Mouse (Mus musculus): ENCODE data around the gene Otud4.
"Not testable (repeated sequence)": the region's sequence is repeated elsewhere in the genome, so short reads cannot be mapped to it uniquely, and the experiment has no call there.

Gene Otud4

GRCm38 (mm10) chr8:79638707-79639549, 490 bp upstream of the Otud4 start:
- DNase-seq: peak; percentile 96 to 99

DNA sequence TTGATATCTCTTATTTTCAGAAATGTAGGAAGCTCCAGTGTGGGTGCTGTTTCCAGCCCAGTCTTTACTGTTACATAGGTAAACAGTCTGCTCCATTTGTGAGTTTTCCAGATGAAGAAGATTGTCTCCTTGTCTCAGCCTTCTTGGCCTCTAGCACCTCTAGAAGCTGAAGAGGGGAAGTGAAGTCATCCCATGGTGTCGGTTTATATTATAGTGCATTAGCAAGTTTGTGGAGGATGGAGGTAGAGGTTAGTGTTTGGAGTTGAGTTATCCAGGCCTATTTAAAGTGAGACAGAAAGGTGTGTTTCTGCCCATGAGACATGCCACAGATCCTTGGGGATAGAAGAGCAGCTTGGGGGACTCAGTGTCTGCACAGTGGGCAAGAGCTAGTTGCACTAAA, 1.7 kb downstream of the Otud4 start:
- no peak for DNase-seq

- DNase-seq: no peak
Measured at GRCm38 (mm10) chr8:79649569-79649968, 10.2 kb downstream of the Otud4 start.

DNA sequence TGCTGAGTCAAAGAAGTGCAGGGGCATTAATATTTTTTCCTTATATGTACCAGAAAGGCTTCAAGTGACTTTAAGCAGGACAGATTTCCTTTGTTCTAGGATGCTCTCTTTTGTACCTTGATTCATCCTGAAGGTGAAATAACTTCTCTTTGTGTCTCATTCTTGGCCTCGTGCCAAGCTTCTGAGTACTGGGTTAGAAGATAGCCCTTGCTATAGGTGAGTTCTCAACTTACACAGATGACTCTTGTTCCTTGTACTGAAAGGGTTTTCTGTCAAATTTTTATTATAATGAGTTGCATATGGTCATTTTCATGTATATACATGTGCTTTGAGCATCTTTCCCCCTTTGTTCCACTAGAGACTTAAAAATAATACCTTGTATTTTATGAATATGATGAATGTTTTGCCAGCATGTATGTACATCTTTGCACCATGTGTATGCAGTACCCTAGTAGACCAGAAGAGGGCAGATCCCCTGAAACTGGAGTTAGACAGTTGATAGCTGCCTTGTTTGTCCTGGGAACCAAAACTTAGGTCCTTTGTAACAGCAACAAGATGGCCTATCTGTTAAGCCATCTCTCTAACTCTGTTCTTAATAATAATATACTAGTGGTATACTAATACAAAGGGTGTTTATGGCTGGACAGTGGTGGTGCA, 10.9 kb downstream of the Otud4 start:
- DNase-seq: peak in 1 of 2 experiments; percentile 20

DNA sequence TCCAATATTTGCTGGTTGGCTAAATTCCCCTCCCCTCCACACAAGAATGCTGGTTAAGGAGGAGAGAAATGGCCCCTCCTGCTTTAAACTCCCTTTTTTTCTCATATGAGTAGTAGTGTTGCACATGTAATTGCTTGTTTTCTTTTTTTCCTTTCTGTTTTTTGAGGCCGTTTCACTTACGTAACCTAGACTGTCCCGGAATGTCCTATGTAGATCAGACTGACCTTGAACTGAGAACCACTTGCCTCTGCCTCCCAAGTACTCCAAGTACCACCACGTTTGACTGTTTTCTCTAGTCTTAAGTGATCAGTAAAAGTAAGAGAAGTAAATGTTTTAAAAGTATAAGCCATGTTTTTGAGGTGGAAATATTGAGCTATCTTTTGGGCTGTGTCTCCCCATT, 14.3 kb downstream of the Otud4 start:
- DNase-seq: no peak

DNA sequence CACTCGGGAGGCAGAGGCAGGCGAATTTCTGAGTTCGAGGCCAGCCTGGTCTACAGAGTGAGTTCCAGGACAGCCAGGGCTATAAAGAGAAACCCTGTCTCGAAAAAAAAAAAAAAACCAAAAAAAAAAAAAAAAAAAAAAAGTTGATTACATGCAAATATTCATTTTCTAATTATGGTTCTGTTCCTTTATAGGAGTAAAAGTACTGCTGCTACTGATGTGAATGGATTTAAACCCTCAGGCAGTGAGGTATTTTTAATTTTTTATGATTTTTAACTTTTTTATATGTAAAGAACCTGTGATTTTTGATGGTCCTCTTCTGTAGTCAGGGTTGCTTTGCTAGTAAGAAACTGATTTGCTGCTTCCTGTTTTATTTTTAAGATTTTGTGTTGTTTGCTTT, 19.3 kb downstream of the Otud4 start:
- DNase-seq: not testable (repeated sequence)

GRCm38 (mm10) chr8:79676461-79676860, 37.0 kb downstream of the Otud4 start:
- no peak for DNase-seq

DNA sequence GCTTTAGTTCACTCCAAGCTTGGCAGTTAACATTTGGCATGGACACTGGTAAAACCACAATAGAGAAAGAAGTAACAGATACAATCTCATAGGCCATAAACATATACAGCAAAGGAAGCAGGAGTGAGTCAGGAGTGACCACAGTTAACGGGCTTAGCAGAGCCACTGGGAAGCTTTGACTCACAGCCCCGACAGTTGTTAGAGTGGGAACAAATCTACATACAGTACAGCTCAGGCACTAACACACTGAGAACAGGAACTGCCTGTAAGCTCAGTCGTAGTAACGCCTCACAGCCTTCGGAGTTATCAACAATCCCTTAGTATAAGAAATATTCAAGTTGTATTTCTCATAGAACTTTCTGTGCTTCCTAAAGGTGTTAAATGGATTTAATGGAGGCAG, 39.6 kb downstream of the Otud4 start:
- DNase-seq: no peak

DNA sequence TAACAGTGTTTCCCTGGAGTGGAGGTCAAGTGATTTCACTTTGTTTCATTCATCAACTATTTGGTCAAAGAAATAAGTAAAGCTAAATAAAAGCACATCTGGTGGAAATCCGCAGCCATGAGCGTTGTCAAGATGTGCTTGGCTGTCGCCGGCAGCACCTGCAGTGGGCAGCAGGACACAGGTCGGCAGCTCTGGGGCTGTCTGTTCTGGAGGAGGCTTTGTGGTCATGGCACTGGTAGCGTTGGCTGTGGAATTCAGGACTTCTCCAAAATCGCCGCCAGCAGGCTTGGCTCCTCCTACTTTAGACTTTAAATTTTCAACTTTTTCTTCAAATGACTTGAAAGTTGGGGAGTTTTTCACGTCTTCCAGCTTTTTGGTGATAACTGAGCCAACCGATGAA, 40.7 kb downstream of the Otud4 start:
- DNase-seq: not testable (repeated sequence)

DNA sequence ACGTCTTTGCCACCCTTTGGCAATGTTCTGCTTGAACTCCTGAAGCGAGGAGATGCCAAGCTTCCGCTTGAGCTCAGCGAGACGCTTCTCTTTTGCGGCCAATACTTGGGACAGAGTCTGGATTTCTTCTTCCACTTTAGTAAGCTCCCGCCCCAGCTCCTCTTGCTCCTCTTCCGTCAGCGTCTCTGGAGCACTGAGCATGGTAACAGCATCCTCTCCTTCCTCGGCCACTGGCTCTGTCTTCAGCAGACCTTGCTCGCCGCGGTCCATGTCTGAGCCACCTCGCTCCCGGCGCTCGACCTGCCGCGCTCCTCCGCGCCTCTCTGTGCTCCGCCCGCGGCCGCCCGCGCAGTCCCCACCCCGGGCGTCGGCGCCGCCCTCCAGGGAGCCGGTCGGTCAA, 41.1 kb downstream of the Otud4 start:
- DNase-seq: peak; percentile 5 to 8

- no peak for DNase-seq
Measured at GRCm38 (mm10) chr8:79680965-79681364, 41.5 kb downstream of the Otud4 start.

DNA sequence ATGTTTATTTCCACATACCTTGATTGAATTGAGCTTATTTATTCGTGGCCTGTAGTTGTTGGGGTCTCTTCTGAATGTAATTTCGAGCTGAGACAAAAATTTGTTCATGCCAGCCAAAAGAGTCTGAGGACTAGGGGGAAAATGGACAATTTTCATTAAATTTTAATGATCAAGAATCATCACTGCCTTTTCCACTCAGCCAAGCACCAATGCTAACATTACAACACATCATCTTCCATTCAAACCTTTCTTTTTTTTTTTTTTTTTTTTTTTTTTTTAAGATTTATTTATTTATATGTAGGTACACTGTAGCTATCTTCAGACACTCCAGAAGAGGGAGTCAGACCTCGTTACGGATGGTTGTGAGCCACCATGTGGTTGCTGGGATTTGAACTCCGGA, 46.5 kb downstream of the Otud4 start:
- DNase-seq: not testable (repeated sequence)

GRCm38 (mm10) chr8:79692531-79692930, 53.1 kb downstream of the Otud4 start:
- no peak for DNase-seq

- no peak for DNase-seq
Measured at GRCm38 (mm10) chr8:79706687-79707086, 67.3 kb downstream of the Otud4 start.

- DNase-seq: peak; percentile 98
Measured at GRCm38 (mm10) chr8:79711064-79711961, 71.9 kb downstream of the Otud4 start, which contains the start of the genes Abce1 and Anapc10. Gene Abce1 (minus strand): TSS chr8:79711740. Gene Anapc10 (plus strand): TSS chr8:79711820.

DNA sequence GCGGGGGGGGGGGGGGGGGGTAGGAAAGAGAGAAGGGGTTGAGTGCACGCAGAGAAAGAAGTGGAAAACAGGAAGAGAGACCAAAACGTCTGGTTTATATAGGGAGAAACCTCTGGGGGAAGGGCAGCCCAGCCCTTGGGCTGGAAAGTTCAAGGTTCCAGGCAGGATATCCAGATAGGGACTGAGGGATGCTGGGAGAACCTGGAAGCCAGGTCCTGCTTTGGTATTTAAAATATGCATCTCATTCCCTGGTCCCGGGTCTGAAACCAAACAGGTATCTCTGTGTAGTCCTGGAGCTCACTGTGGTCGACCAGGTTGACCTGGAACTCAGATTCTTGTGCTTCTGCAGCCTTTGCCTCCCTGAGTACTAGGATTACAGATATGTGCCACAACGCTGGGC, 73.3 kb downstream of the Otud4 start:
- no peak for DNase-seq

DNA sequence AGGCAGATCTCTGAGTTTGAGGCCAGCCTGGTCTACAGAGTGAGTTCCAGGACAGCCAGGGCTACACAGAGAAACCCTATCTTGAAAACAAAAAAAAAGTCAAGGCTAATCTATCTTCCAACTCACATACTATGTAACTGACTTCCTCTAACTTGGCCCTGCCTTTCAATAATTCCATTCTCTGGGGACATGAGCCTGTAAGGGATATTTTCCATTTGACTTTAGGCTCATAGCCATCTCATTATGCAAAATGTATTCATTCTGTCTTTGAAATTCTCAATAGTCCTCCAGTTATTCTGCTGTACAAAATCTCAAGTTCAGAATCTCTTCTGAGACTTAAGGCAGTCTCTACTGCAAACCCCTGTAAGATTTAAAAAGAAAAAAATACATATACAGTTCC, 82.1 kb downstream of the Otud4 start:
- DNase-seq: no peak

- DNase-seq: no peak
Measured at GRCm38 (mm10) chr8:79723308-79723707, 83.9 kb downstream of the Otud4 start.

- DNase-seq: no peak
Measured at GRCm38 (mm10) chr8:79724589-79724988, 85.2 kb downstream of the Otud4 start.

Data from thymus, postnatal 36 days (tissue).